Mouse (Mus musculus) adrenal gland, adult 18-20 months (tissue): ENCODE data around the gene Vmn2r78. TPM values are rescaled to one million over a fixed set of nuclear protein-coding genes. Genes with fewer than 3 reads are reported as not detected.
"Not testable (repeated sequence)": the region's sequence is repeated elsewhere in the genome, so short reads cannot be mapped to it uniquely, and the experiment has no call there.

ENCODE experiments used
- DNase-seq, 2 experiments: peaks; one replicate each; pipeline ENCODE4 v3.0.0; 2021 to 2022; ENCODE audit warnings: low spot score in 2 of 2
- long read RNA-seq, 2 experiments: library from polyadenylated mRNA; stranded (forward); transcript quantifications; one replicate each; pipeline ENCODE4 v2.0.0; 2021
- total RNA-seq, 2 experiments: library from RNA; stranded (reverse); gene quantifications; 1 replicate in 1 of 2; 2 replicates in 1 of 2; pipeline ENCODE4 v1.2.3; 2021

The Vmn2r78 gene
- total RNA-seq: not detected
- long read RNA-seq, experiment 1: 0 reads
- long read RNA-seq, experiment 2: 0 reads

- not testable (repeated sequence) for DNase-seq
Observed at GRCm38 (mm10) chr7:86914794-86915193, at the start of gene Vmn2r78. Vmn2r78 (plus strand) TSS chr7:86915094.

- DNase-seq: no peak
Observed at GRCm38 (mm10) chr7:86889470-86890469, 25.1 kb upstream of the Vmn2r78 start.

- DNase-seq: no peak
Observed at GRCm38 (mm10) chr7:86937288-86937687, 22.4 kb downstream of the Vmn2r78 start.

- DNase-seq: no peak
Observed at GRCm38 (mm10) chr7:86994700-86995099, 79.8 kb downstream of the Vmn2r78 start.

GRCm38 (mm10) chr7:86995815-86996214 lies 80.9 kb downstream of the Vmn2r78 start, which contains the start of gene Vmn2r79:
Vmn2r79 (plus strand) TSS chr7:86996115.
- DNase-seq: not testable (repeated sequence)

Other genes starting within 250 kb of the Vmn2r78 start
- not detected for gene Olfr292, start 226.8 kb upstream of the Vmn2r78 start, total RNA-seq
- gene Folh1, start 139.2 kb upstream of the Vmn2r78 start, total RNA-seq: 1 to 10 TPM; 1.2 to 1.8 TPM
- not detected for gene Vmn2r77, start 120.1 kb upstream of the Vmn2r78 start, total RNA-seq
- gene Vmn2r79, start 81.0 kb downstream of the Vmn2r78 start, total RNA-seq: not detected